Mouse (Mus musculus): ENCODE measurements around the gene Depdc1b. TPM values are rescaled to one million over a fixed set of nuclear protein-coding genes. Genes with fewer than 3 reads are reported as not detected.

Depdc1b gene
- total RNA-seq, 1 experiment = 18.2 TPM

DNA sequence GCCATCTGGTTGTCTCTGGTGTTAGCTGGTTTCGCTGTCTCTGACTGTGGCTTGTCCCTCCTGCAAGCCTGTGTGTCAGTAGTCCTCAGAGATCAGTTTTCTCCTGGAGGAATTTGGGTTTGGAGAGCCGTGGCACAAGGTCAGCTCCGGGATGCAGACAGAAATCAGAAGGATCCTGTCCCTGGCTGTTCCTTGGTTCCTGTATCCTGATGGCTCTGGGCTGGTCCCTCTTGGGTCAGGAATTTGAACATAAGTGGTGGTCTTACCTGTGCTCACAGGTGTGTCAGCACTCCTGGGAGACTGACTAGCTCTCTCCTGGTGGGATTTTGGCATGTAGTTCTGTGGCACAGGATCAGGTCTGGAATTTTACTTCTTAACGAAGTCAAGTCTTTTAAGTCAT is 29.6 kb downstream of the Depdc1b start:
- in situ Hi-C loops (cut with MboI; ENCODE audit: low sequenced_read_pairs in 2 of 2, unreplicated experiment in 2 of 2) = loop anchor here in 1 of 2 experiments (25.0 kb wide), 1 partner anchor 867 kb away; no protein-coding TSS in a partner anchor
- no peak for DNase-seq (ENCODE audit: low read depth, low spot score)
- H3K9ac ChIP-seq (ENCODE audit: insufficient read depth, low read depth, low read length, poor library complexity, severe bottlenecking) = no peak overlapping the region
- H3K36me3 ChIP-seq (ENCODE audit: control insufficient read depth, insufficient read depth, low read length, poor library complexity, severe bottlenecking) = no peaks in the 10 kb centered on the region; the same call in 1 of the 2 replicates
- H3K4me3 ChIP-seq (ENCODE audit: insufficient read depth in 1 of 2, low read depth in 1 of 2, low read length in 2 of 2, poor library complexity in 1 of 2, severe bottlenecking in 1 of 2) = no peak overlapping the region
- H3K9me3 ChIP-seq (ENCODE audit: control insufficient read depth, insufficient read depth, low read depth, low read length) = no peaks in the 10 kb centered on the region
- H3K27ac ChIP-seq (ENCODE audit: insufficient read depth, low read depth, low read length, poor library complexity, severe bottlenecking) = no peak overlapping the region
- H3K4me1 ChIP-seq (ENCODE audit: control insufficient read depth in 2 of 2, insufficient read depth in 2 of 2, low read length in 2 of 2, poor library complexity in 1 of 2) = no peaks in the 10 kb centered on the region
- TF ChIP-seq MAFK (IDR thresholded peaks at IDR 0.05; ENCODE audit: insufficient read depth, low read depth, low read length) (no peak), CHD2 (IDR thresholded peaks at IDR 0.05; ENCODE audit: low read depth, low read length) (no peak), ZNF384 (IDR thresholded peaks at IDR 0.05; ENCODE audit: low read depth, low read length) (no peak), ZC3H11A (IDR thresholded peaks at IDR 0.05; ENCODE audit: borderline replicate concordance, low read depth, low read length) (no peak), HCFC1 (IDR thresholded peaks at IDR 0.05; ENCODE audit: borderline replicate concordance, insufficient read depth, low read length) (no peak)

DNA sequence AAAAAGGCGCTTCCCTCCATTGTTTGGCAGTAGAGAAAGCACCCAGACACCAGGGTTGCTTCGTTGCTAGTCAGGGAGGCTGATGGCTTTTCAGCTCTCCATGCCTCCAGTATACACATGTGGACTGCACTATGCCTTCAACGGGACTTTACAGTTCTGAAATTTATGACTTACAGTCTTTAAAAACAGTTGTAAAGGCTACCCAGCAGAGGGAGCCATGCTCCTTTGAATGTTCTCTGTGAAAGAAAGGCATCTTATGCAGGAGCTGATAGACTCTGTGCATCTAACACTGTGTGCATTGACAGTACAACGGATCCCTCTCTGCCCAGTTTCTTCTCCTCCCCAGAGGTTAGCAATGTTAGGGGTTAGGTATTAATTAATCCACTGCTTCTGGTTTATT is 30.9 kb downstream of the Depdc1b start:
- Histone ChIP-seq H3K4me3 (ENCODE audit: insufficient read depth in 1 of 2, low read depth in 1 of 2, low read length in 2 of 2, poor library complexity in 1 of 2, severe bottlenecking in 1 of 2) (no peak overlapping the region), H3K4me1 (ENCODE audit: control insufficient read depth in 2 of 2, insufficient read depth in 2 of 2, low read length in 2 of 2, poor library complexity in 1 of 2) (no peaks in the 10 kb centered on the region), H3K9ac (ENCODE audit: insufficient read depth, low read depth, low read length, poor library complexity, severe bottlenecking) (no peak overlapping the region), H3K9me3 (ENCODE audit: control insufficient read depth, insufficient read depth, low read depth, low read length) (no peaks in the 10 kb centered on the region), H3K27ac (ENCODE audit: insufficient read depth, low read depth, low read length, poor library complexity, severe bottlenecking) (no peak overlapping the region), H3K36me3 (ENCODE audit: control insufficient read depth, insufficient read depth, low read length, poor library complexity, severe bottlenecking) (no peaks in the 10 kb centered on the region)
- in situ Hi-C loops (cut with MboI; ENCODE audit: low sequenced_read_pairs in 2 of 2, unreplicated experiment in 2 of 2) = loop anchor here in 1 of 2 experiments (25.0 kb wide), 1 partner anchor 865 kb away; no protein-coding TSS in a partner anchor
- TF ChIP-seq ZC3H11A (IDR thresholded peaks at IDR 0.05; ENCODE audit: borderline replicate concordance, low read depth, low read length) (no peak), ZNF384 (IDR thresholded peaks at IDR 0.05; ENCODE audit: low read depth, low read length) (no peak), MAFK (IDR thresholded peaks at IDR 0.05; ENCODE audit: insufficient read depth, low read depth, low read length) (no peak), HCFC1 (IDR thresholded peaks at IDR 0.05; ENCODE audit: borderline replicate concordance, insufficient read depth, low read length) (no peak), CHD2 (IDR thresholded peaks at IDR 0.05; ENCODE audit: low read depth, low read length) (no peak)
- DNase-seq (ENCODE audit: low read depth, low spot score) = peak; percentile 12

DNA sequence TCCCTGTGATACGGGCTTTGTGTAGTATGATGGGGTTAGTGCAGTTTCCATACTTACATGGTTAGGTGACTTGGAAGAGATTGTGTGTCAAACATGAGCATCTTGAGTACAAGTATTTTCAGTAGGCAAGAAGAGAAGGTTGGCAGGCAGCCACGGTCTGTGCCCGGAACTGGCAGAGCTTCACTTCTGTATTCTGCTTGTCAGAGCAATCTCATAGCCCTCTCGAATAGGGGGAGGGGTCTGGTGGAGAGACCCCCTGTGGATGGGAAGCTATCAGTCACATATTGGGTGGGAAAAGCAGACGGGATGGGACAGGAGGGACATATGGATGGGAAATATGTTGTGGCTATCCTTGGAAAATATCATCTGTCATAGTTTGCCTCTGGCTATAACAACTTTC is 33.5 kb downstream of the Depdc1b start:
- TF ChIP-seq ZNF384 (IDR thresholded peaks at IDR 0.05; ENCODE audit: low read depth, low read length) (no peak), ZC3H11A (IDR thresholded peaks at IDR 0.05; ENCODE audit: borderline replicate concordance, low read depth, low read length) (no peak), MAFK (IDR thresholded peaks at IDR 0.05; ENCODE audit: insufficient read depth, low read depth, low read length) (no peak), HCFC1 (IDR thresholded peaks at IDR 0.05; ENCODE audit: borderline replicate concordance, insufficient read depth, low read length) (no peak), CHD2 (IDR thresholded peaks at IDR 0.05; ENCODE audit: low read depth, low read length) (no peak)
- Histone ChIP-seq H3K9ac (ENCODE audit: insufficient read depth, low read depth, low read length, poor library complexity, severe bottlenecking) (no peak overlapping the region), H3K27ac (ENCODE audit: insufficient read depth, low read depth, low read length, poor library complexity, severe bottlenecking) (no peak overlapping the region), H3K9me3 (ENCODE audit: control insufficient read depth, insufficient read depth, low read depth, low read length) (no peaks in the 10 kb centered on the region), H3K36me3 (ENCODE audit: control insufficient read depth, insufficient read depth, low read length, poor library complexity, severe bottlenecking) (no peaks in the 10 kb centered on the region), H3K4me3 (ENCODE audit: insufficient read depth in 1 of 2, low read depth in 1 of 2, low read length in 2 of 2, poor library complexity in 1 of 2, severe bottlenecking in 1 of 2) (no peak overlapping the region), H3K4me1 (ENCODE audit: control insufficient read depth in 2 of 2, insufficient read depth in 2 of 2, low read length in 2 of 2, poor library complexity in 1 of 2) (no peaks in the 10 kb centered on the region)
- in situ Hi-C loops (cut with MboI; ENCODE audit: low sequenced_read_pairs in 2 of 2, unreplicated experiment in 2 of 2) = loop anchor here in 1 of 2 experiments (25.0 kb wide), 1 partner anchor 863 kb away; no protein-coding TSS in a partner anchor
- no peak for DNase-seq (ENCODE audit: low read depth, low spot score)

DNA sequence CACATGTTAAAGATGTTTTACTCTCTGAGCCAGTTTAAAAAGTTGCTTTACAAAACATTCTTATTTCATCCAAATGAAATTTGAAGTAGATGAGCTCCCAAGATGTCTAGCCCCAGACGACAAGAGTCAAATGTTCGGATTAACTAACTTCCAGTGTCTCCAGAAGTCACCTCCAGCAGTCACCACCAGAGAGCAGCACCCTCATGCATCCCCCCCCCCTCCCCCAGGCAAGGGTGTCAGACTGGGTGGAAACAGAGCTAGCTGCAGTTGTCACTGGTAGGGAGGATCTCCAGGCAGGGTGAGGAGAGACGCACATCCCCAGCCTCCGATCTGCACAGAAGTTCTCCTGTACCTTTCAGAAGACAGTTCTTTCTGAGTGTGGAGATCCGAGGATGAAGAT is 37.6 kb downstream of the Depdc1b start:
- TF ChIP-seq ZNF384 (IDR thresholded peaks at IDR 0.05; ENCODE audit: low read depth, low read length) = no peak
- no peak for TF ChIP-seq CHD2 (IDR thresholded peaks at IDR 0.05; ENCODE audit: low read depth, low read length)
- TF ChIP-seq MAFK (IDR thresholded peaks at IDR 0.05; ENCODE audit: insufficient read depth, low read depth, low read length) = no peak
- no peak for TF ChIP-seq HCFC1 (IDR thresholded peaks at IDR 0.05; ENCODE audit: borderline replicate concordance, insufficient read depth, low read length)
- TF ChIP-seq ZC3H11A (IDR thresholded peaks at IDR 0.05; ENCODE audit: borderline replicate concordance, low read depth, low read length) = no peak
- no peak overlapping the region for H3K9ac ChIP-seq (ENCODE audit: insufficient read depth, low read depth, low read length, poor library complexity, severe bottlenecking)
- H3K27ac ChIP-seq (ENCODE audit: insufficient read depth, low read depth, low read length, poor library complexity, severe bottlenecking) = no peak overlapping the region
- no peaks in the 10 kb centered on the region for H3K36me3 ChIP-seq (ENCODE audit: control insufficient read depth, insufficient read depth, low read length, poor library complexity, severe bottlenecking)
- no peak for DNase-seq (ENCODE audit: low read depth, low spot score)
- H3K4me3 ChIP-seq (ENCODE audit: insufficient read depth in 1 of 2, low read depth in 1 of 2, low read length in 2 of 2, poor library complexity in 1 of 2, severe bottlenecking in 1 of 2) = no peak overlapping the region
- H3K4me1 ChIP-seq (ENCODE audit: control insufficient read depth in 2 of 2, insufficient read depth in 2 of 2, low read length in 2 of 2, poor library complexity in 1 of 2) = no peaks in the 10 kb centered on the region
- in situ Hi-C loops (cut with MboI; ENCODE audit: low sequenced_read_pairs in 2 of 2, unreplicated experiment in 2 of 2) = no loop called here
- no peaks in the 10 kb centered on the region for H3K9me3 ChIP-seq (ENCODE audit: control insufficient read depth, insufficient read depth, low read depth, low read length)

Data from ES-E14 (cell line).